Mouse (Mus musculus): ENCODE measurements around the gene Tbc1d22b. TPM values are rescaled to one million over a fixed set of nuclear protein-coding genes. Genes with fewer than 3 reads are reported as not detected.

Gene Tbc1d22b
- total RNA-seq, 2 experiments from 2014 or later = 0.51 to 3.7 TPM

DNA sequence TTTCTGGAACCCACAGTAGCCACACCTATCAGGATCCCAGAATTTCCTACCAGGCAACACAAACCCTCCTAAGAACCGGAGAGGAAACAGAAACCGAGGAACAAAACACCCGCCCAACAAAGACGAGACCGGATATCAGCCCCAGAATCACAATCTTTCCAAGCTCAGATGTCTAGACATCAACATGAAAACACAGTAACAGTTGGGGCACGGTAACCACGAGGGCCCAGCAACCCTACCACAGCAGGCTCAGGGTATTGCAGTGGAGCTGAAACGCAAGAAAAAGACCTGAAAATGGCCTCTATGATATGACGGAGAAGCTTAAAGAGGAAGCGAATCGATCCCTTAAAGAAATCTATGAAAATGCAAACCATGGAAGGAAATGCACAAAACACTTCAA, 15.7 kb upstream of the Tbc1d22b start:
- ATAC-seq (replicated peaks; ENCODE audit: low FRiP score, poor library complexity, severe bottlenecking) = no peak

DNA sequence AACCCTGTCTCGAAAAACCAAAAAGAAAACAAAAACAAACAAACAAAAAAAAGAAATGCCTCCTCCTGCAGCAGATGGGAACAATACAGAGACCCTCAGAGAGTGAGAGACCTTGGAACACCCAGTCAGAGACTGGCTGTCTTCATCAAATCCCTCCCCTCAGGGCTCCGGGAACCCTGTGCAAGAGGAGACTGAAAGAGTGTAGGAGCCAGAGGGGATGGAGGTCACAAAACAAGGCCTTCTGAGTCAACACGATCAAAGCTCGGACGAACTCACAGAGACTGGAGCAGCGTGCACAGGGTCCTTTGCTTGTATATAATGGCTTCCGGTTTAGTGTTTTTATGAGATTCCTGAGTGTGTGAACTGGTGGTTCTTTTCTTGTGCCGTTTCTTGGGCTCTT, 9.2 kb upstream of the Tbc1d22b start:
- ATAC-seq (replicated peaks; ENCODE audit: low FRiP score, poor library complexity, severe bottlenecking) = no peak

DNA sequence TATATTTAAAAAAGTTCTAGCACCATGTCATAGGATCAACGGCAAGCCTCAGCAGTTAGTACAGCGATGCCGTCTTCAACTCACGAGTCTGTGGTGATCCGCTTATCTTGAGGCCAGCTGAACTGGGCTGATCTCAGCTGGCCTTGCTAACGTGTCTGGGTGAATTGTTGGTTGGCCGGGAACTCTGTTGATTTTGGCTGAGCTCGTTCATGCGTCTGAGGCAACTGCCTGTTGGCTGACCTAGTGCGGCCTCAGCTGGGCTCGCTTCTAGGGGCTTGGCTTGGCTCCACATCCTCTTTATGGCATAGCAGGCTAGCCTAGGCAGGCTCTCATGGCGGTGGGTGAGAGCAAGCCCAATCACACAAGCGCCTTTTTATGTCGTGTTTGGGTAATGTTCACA, 8.2 kb upstream of the Tbc1d22b start:
- no peak for ATAC-seq (replicated peaks; ENCODE audit: low FRiP score, poor library complexity, severe bottlenecking)

DNA sequence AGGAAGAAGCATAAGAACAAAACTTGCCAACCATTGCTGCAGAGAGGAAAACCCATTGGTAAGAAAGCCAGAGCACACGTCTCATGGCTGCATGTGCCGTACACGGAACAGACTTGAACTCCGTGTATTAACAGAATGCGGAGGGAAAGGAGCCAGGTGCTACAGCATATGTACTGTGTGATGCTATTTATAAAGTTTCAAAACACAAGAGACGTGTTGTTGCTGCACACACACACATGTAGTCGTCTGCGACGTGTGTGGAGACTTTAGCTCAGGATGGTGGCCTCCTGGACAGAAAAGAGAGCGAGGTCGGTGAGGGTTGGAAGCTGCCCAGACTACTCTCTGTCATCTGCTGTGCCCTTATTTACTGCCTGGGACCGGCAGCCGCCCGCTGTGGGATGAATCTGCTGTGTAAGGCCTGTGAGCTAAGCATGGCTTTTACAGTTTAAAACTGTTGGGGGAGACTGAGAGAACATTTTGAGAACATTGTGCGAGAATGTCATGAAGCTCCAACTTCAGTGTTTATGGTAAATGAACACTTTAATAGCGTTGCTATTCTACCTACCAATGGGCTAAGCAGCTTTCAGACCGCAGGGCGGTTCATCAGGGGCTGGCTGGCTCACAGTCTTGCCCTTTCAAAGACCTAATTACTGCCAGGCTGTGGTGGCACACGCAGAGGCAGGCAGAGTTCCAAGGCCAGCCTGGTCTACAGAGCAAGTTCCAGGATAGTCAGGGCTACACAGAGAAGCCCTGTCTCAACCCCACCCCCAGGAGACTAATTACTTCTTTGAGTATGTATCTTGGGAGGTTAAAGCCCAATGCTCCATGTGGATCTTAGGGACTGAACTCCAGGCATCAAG, 6.5 kb upstream of the Tbc1d22b start:
- ATAC-seq (replicated peaks; ENCODE audit: low FRiP score, poor library complexity, severe bottlenecking) = no peak

DNA sequence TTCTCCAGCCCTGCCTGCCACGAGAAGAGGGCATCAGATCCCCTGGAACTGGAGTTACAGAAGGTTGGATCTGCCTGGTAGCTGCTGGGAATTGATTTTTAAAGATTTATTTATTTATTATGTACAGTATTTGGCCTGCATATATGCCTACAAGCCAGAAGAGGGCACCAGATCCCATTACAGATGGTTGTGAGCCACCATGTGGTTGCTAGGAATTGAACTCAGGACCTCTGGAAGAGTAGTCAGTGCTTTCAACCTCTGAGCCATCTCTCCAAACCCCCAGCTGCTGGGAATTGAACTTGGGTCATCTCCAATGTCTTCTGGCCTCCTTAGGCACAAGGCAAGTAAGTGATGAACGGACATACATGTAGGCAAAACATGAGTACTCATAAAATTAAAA, 5.5 kb upstream of the Tbc1d22b start:
- no peak for ATAC-seq (replicated peaks; ENCODE audit: low FRiP score, poor library complexity, severe bottlenecking)

DNA sequence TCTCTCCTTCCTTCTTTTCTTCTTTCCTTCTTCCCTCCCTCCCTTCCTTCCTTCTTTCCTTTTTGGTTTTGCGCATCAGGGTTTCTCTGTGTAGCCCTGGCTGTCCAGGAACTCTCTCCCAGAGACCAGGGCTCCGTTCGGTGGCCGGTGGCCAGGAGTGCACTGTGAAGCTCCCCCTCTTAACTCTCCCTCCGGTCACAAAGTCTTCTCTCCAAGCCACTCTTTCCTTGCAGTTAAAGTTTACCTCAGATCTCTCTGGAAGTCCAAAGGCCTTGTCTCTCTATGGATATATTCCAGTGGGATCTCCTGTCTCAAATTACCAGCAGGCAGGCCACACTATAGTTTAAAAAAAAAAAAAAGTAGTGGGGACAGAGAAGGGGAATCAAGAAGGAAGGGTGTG, 4.3 kb upstream of the Tbc1d22b start:
- no peak for ATAC-seq (replicated peaks; ENCODE audit: low FRiP score, poor library complexity, severe bottlenecking)

DNA sequence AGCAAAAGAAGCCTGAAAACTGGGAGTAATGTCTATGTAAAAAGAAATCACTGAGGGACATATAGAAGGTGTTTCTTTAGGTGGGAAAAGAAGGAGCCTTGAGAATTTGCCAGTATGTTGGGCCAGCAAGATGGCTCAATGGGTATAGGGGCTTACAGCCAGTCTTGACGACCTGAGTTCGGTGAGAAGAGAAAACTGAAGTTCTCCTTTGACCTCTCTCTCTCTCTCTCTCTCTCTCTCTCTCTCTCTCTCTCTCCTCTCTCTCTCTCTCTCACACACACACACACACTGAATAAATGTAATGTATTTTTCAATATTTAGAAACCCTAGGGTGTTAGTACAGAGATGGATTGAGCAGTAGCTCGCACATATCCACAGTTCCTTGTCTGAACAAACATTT, 1.1 kb upstream of the Tbc1d22b start:
- ATAC-seq (replicated peaks; ENCODE audit: low FRiP score, poor library complexity, severe bottlenecking) = no peak

DNA sequence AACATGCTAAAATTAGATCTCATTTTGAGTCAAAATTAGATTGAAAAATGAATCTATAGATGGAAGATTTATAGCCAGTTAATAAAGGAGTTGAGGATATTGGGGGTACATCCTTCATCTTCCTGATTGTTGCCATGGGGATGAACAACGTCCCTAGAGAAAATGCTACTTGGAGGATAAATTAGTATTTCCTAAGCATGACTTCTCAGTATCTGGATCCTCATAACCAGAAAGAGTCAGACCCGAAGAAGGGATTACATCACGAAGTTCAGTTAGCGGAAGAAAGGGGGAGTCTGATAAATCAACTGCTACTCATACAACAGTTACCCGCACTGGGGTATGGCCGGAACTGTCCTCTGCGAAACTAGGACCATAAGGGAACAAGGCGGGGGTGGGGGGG, 591 bp upstream of the Tbc1d22b start:
- no peak for ATAC-seq (replicated peaks; ENCODE audit: low FRiP score, poor library complexity, severe bottlenecking)

DNA sequence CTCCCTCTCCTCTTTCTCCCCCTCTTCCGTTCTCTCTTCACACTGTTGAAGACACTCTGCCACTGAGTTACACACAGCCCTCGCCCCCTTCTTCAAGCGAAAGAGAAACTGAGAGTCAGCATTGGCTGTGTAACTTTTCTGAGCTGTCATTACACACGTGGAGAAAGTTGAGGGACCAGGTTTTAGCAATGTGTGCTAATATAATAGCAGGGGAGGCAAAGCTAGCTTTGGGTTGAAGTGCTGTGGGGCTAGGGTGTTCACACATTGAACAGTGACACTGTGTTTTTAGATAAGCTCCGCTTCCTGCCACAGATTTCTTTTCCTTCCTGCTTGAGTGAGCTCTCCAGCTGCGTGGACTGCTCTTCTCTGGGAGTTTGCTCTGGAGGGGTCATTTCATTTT, 1.4 kb downstream of the Tbc1d22b start:
- ATAC-seq (replicated peaks; ENCODE audit: low FRiP score, poor library complexity, severe bottlenecking) = no peak

DNA sequence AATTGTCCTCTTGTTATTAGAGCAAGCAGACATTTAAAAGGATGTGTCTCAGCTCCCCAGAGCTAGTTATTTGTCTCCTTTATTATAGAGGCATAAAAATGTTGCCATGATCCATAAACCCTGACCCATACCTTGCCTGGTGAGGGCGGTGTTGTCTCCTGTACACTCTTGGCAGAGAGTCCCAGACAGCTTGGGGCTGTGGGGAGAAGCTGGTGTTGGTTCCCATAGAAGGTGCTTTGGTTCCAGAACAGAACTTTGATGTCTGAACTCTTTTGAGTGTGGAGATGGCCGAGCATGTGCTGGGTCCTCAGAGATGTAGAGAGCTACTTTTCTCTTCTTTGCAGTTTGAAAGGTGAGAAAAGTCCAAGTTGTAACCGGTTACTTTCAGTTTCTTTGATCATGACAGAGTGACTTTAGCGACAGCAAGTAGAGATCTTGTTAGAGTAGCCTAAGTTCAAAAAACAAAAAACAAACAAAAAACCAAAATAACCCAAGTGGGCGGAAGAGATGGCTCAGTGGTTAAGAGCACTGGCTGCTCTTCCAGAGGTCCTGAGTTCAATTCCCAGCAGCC, 2.7 kb downstream of the Tbc1d22b start, which contains the start of gene Tmem217:
TSS of gene Tmem217 (minus strand) at position 224 of the 571 bp plus-strand sequence.
- ATAC-seq (replicated peaks; ENCODE audit: low FRiP score, poor library complexity, severe bottlenecking) = no peak

DNA sequence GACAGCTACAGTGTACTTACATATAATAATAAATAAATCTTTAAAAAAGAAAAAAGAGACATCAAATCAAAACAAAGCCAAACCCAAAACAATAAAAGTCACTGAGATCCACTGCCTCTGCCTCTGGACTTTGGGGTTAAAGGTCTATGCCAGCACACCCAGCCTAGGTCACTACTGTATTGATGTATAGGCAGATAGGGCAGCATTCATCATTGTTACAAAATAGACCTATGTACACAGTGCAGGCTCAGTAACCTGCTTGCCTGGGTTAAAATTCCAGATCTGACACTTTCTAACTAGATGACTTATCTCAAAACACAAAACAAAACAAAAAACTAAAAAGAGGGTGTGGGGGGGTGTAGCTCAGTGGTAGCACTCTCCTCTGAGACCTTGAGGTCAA, 4.6 kb downstream of the Tbc1d22b start:
- no peak for ATAC-seq (replicated peaks; ENCODE audit: low FRiP score, poor library complexity, severe bottlenecking)

DNA sequence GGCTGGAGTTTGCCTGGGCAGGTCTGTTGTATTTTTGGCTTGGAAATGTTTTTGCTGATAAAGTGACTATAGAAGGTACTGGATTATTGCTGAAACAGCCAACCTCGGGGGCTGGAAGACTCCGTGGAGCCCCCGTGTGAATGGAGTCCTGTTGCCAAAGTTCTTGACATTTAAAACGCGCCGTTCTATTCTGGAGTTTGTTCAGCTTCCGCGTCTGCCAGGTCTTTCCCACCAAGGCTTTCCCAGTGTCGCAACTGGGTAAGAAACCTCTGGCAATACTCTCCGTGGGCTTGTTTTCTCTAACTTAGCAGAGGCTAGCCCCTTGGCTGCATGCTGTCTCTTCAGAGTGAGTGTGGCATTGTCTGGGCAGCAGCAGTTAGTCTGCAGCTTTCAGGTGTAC, 6.9 kb downstream of the Tbc1d22b start:
- ATAC-seq (replicated peaks; ENCODE audit: low FRiP score, poor library complexity, severe bottlenecking) = no peak

DNA sequence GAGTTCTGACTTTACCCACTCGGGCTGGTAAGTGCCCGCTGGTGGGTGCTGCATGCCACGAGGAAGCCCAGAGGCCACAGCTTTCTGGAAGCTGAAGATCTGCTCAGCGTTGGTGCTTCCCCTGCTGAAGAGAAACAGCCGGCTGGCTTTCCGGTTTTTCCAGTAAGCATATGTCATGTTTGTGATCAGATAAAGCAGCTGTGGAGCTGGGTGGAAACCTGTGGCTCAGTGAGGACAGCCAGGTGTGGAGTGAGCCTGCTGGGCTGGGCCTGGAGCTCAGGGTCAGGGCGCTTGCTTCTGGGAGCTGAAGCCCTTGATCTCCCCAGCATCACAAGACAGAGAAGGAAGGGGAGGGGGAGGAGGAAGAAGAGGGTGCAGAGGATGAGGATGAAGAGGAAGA, 7.3 kb downstream of the Tbc1d22b start:
- ATAC-seq (replicated peaks; ENCODE audit: low FRiP score, poor library complexity, severe bottlenecking) = no peak

DNA sequence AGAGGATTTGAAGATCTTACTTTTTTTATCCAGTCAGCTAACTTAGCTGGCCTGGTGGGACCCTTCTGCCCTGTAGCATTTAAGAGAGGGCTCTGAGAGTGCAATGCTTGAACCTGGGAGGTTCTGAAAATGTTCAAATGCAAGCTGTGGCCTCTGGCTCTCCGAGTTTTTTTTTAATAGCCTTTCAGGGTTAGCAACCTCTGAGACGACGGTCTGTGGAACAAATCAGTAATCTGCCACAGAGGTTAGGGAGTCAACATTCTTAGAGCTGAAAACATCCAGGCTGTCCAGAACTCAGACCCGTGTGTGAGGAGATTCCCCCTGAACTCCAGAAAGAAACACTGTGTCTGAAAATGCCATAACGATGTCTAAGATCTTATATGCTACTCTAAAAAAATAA, 8.9 kb downstream of the Tbc1d22b start:
- no peak for ATAC-seq (replicated peaks; ENCODE audit: low FRiP score, poor library complexity, severe bottlenecking)

DNA sequence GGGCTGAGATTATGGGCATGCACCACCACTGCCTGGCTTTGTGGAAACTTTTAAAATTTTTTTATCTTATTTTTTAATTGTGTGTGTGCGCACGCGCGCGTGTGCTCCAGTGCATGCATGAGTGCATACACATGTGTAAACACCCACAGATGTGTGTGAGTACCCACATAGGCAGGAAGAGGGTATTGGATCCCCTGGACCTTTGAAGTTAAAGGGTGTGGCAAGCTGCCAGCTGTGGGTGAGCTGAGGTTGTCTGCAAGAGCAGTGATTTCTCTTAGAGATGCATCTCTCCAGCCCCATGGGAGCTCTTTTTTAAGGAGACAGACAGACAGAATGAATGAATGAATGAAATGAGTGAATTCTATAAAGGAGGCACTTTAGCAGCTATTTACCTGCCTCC, 15.9 kb downstream of the Tbc1d22b start:
- ATAC-seq (replicated peaks; ENCODE audit: low FRiP score, poor library complexity, severe bottlenecking) = no peak

DNA sequence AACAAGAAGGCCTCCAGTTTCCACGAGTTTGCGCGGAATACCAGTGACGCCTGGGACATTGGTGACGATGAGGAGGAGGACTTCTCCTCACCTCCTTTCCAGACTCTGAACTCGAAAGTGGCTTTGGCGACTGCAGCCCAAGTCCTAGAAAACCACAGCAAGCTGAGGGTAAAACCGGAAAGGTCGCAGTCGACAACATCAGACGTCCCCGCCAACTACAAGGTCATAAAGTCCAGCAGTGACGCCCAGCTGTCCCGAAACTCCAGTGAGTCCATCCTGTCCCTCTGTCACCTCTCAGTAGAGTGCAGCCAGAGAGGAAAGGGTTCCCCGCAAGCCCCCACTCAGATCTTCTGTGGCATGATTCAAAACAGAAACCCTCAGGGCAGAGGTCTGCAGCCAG, 18.9 kb downstream of the Tbc1d22b start:
- no peak for ATAC-seq (replicated peaks; ENCODE audit: low FRiP score, poor library complexity, severe bottlenecking)

DNA sequence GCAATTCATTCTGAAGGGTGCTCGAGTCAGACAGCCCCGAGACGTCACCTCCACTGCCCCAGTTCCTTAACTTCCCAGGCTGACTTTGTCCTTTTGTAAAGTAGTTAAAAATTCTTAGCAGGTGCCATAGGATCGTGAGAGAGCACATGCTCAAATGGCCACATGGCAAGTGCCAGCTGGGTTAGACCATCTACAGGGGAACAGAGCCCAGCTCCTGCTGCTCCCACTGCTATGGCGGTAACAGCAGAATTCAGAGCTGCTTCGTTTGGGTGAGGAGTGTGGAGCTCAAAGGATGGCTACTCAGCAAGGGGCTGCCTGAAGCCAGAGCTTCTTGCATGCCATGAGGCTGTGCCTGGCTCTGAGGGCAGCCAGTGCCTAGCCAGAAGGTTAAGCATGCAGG, 20.2 kb downstream of the Tbc1d22b start:
- no peak for ATAC-seq (replicated peaks; ENCODE audit: low FRiP score, poor library complexity, severe bottlenecking)

DNA sequence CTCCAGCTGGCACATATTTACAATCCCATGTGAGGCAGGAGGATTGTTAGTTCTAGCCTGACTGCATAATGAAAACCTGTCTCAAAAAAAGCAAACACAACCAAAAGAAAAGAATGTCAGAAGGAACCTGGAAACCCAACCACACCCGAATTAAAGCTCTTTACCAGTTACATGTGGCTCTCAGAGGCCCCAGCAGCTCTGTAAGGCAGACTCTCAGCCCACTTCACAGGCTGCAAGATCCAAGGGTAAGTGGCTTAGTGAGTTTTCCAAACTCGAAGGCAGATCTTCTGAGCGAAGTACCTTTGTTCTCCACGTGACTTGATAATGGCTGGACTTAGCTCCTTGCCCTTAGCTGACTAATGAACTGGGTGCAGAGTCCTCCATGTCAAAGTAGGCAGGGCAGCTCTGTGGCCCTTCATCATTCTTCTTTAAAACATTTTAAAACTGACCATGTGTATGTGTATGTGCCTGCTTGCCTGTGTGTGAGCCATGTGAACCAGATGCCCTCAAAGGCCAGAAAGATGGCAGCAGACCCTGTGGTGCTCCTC, 30.1 kb downstream of the Tbc1d22b start:
- no peak for ATAC-seq (replicated peaks; ENCODE audit: low FRiP score, poor library complexity, severe bottlenecking)

DNA sequence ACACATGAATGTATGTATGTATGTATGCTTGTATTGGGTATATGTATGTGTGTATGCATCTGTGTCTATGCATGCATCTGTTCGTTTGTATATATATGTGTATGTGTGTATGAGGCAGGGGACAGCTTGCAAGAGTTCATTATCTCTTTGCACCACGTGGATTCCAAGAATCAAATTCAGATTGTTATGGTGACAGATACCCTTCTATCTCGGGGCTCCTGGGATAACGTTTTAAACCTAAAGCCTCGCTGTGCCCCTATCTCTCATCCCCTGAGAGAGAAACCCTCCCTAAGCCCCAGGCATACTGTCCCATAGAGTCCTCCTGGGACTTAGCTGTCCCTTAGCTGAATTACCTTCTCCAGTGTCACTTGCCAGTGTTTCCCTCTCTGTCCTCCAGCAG, 34.0 kb downstream of the Tbc1d22b start:
- no peak for ATAC-seq (replicated peaks; ENCODE audit: low FRiP score, poor library complexity, severe bottlenecking)

DNA sequence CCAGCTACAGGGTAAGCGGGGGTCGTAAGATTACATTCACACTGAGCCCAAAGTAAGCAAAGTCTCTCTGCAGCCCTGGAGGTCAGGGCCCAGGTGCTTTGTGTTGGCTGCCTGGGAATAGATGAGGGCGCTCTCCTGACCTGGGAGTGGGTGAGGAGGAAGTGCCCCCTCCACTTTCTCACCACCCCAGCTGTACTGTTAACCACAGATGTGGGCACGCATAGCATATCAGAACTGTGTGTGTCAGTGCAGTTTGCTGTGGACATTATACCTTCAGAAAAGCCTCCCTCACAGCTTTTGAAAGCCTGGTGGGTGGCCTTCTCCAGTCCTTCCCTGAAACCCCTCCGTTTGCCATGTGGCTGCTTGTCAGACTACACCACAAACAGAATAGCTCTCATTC, 34.7 kb downstream of the Tbc1d22b start:
- ATAC-seq (replicated peaks; ENCODE audit: low FRiP score, poor library complexity, severe bottlenecking) = no peak

DNA sequence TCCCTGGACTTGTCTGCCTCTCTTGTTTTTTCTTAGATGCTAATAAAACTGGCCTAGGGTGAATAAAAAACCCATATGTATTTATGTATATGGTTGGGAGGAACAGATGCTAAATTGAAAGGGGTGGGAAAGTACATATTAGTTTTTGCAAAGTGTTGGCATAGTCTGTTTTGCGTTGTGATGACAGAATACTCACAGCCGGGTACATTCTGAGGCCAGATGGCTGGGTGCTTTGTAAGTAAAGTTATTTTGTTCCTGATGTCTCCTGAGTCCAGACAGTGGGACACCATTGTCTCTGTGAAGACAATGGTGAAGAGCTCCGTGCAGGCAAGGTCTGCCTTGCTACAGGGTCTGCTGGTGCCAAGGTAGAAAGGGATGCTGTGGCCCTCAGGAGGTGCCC, 35.2 kb downstream of the Tbc1d22b start:
- ATAC-seq (replicated peaks; ENCODE audit: low FRiP score, poor library complexity, severe bottlenecking) = no peak

All from erythroblast, adult 5-6 weeks (primary cell).